Mouse (Mus musculus) T-helper 17 cell (primary cell): ENCODE measurements around the gene Hoxa13.

Experiments
- in situ Hi-C, 2 experiments: fragments of 300-600 bp; cut with MboI, MseI; formaldehyde crosslinking; loops; 1 replicate in 1 of 2; 2 replicates in 1 of 2; pipeline ENCODE4 v1.15.1; 2025; ENCODE audit warnings: high pct_unique_total_duplicates in 2 of 2

Hoxa13 gene

DNA sequence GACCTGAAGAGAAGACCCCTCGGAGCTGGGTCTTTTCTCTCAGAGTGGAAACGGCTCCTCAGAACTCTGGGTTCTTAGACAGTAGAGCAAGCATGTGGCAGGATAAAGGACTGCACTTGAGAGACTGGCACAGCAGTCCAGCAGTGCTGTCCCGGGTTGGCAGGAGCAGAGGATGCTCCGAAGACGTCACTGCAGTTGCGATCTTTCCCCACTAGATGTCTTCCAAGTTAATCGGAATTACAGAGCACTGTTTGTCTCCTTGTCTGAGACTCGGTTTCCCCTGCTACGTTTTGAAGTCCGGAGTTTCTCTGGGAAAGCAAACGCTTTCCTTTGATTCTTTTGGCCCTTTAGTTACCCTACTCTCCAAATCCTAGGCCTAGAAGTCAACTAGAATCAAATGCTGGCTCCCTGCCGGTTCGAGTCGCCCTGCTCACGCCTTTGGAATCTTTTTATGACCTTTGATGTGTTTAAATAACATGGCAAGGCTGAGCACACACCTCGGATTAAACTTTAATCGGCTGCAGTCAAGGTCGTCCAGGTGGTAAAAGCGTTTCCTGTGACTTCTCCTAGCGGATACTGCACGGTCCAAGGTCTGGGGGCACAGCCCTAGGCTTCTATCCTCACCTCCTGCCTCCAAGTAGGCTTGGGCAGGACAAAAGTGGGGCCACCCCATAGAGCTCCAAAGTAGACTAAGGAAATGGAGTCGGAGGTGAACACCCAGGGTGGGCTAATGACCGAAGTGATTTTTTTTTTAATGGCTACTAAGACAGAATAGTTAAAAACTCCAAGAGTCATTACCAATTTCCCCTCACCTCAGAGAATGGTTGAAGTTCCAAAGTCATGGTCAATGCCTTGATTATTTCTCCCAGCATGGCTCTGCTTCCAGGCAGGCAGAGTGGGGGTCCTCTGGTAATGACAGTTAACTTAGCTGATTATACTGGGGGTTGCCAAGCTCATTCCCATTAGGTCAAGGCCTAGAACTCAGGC is 10.1 kb upstream of the Hoxa13 start:
- in situ Hi-C loops: loop anchor here (25.0 kb wide), 2 partner anchors 317 to 567 kb away; no protein-coding TSS in a partner anchor

DNA sequence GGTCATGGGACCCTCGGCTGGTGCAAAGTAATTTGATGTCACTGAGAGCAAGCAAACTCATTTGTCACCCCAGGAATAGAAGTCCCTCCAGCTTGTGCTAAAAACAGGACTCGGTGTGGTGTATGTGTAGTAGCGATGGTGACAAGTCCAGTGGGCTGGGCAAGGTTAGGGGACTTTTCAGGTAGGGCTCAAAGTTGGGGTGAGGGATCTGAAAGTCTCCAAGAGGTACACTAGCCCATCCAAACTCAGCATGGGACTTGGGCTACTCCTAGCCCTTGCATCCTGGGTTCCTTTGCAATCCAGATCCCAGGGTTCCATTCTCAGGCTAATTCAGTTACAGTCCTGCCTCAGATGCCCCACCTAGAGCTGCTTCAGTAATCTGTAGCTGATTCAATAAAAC is 8.1 kb upstream of the Hoxa13 start:
- in situ Hi-C loops: loop anchor here (10.0 to 25.0 kb wide), 3 partner anchors 319 to 656 kb away; no protein-coding TSS in a partner anchor

GRCm38 (mm10) chr6:52268341-52268740 is 7.7 kb upstream of the Hoxa13 start:
- in situ Hi-C loops: loop anchor here (10.0 to 25.0 kb wide), 3 partner anchors 319 to 656 kb away; no protein-coding TSS in a partner anchor

GRCm38 (mm10) chr6:52267691-52268090 is 7.0 kb upstream of the Hoxa13 start:
- in situ Hi-C loops: loop anchor here (10.0 to 25.0 kb wide), 3 partner anchors 320 to 657 kb away; no protein-coding TSS in a partner anchor

DNA sequence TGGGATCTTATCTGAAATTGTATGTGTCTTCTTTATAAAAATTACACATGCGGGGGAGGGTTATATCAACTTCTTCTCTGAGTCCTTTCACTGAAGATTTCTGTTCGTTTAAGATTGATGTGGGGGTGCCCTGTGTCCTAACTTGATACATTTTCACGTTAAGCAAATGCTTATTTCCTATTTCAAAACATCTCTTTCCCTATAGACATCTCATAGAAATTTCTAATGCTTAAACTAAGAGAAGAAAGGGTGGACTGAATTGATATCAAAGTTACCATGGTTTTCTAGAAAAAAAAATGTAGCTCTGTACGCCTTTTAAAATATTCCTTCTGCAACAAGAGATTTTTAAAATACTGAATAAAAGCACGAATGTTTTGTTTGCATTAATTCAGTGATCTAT is 6.5 kb upstream of the Hoxa13 start:
- in situ Hi-C loops: loop anchor here (10.0 to 25.0 kb wide), 3 partner anchors 320 to 658 kb away; no protein-coding TSS in a partner anchor

- in situ Hi-C loops: loop anchor here (10.0 to 25.0 kb wide), 3 partner anchors 321 to 658 kb away; no protein-coding TSS in a partner anchor
Measured at GRCm38 (mm10) chr6:52266666-52266985, 5.9 kb upstream of the Hoxa13 start.

GRCm38 (mm10) chr6:52265913-52266665 is 5.4 kb upstream of the Hoxa13 start:
- in situ Hi-C loops: loop anchor here (10.0 to 25.0 kb wide), 3 partner anchors 321 to 659 kb away; no protein-coding TSS in a partner anchor

- in situ Hi-C loops: loop anchor here (10.0 to 25.0 kb wide), 3 partner anchors 322 to 659 kb away; no protein-coding TSS in a partner anchor
Measured at GRCm38 (mm10) chr6:52265306-52265912, 4.7 kb upstream of the Hoxa13 start.

- in situ Hi-C loops: loop anchor here (5.0 to 25.0 kb wide), 4 partner anchors 43 to 661 kb away; no protein-coding TSS in a partner anchor
Measured at GRCm38 (mm10) chr6:52264106-52264790, 3.6 kb upstream of the Hoxa13 start.

- in situ Hi-C loops: loop anchor here (5.0 to 25.0 kb wide), 4 partner anchors 44 to 662 kb away; no protein-coding TSS in a partner anchor
Measured at GRCm38 (mm10) chr6:52263321-52263585, 2.6 kb upstream of the Hoxa13 start.

DNA sequence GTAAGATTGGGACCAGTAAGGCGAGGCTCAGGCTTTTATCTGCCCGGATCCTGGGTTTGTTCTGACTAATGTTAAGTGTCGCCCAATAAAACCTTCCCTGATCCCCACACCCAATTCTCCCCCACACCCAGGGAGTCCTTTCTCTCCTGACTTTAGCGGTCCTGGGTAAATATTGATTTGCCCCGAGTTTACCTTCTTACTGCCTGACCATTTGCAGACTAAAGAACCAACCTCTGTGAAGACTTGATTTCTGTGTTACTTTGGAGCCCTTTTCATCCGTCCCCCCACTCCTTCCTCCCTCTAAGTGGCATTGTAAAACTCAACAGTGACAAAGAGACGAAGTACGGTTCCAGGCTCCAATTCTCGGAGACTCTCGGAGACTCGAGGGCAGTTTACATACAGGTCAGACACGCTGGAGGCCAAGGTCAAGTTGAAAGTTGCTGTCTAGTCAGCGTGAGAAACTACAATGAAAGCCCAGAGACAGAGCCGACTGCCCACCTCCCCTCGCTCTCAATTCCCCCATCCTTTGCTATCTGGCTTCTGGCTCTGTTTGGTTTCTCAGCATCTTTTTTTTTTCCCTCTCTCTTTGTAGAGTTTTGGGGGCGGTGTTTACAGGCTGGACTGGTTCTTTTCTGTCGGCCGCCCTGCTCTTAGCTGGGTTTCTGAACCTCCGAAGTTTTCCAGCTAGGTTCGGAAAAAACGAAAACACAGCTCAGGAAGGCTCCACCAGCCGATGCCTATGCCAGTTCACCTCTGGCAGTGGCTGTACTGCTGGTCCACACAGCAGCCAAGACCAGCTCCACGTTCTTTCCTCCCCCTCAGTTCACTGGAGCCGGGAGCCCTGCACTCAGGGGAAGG is 2.0 kb upstream of the Hoxa13 start:
- in situ Hi-C loops: loop anchor here (5.0 to 25.0 kb wide), 4 partner anchors 45 to 662 kb away; no protein-coding TSS in a partner anchor

GRCm38 (mm10) chr6:52261751-52262462 is 1.2 kb upstream of the Hoxa13 start:
- in situ Hi-C loops: loop anchor here (5.0 to 25.0 kb wide), 4 partner anchors 45 to 663 kb away; no protein-coding TSS in a partner anchor

DNA sequence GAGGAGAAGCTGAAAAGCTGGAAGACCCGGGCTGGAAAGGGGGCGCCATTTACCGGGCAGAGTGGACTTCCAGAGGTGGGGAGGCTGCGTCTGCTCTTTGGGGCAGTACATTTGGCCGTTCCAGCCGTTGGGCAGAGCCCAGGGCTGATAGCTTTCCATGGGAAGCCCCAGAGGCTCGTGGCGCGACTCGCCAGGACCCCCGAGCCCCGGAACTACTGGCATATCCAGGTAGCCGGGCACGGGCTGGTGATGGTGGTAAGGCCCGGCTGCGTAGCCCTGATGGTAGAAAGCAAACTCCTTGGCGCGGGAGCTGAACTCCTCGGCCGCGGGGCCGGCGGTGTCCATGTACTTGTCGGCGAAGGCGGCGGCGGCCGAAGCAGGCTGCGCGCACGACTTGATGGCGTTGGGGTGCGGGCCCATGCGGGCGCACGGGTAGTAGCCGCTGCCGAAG is 844 bp downstream of the Hoxa13 start:
- in situ Hi-C loops: loop anchor here (5.0 to 25.0 kb wide), 6 partner anchors 47 to 1075 kb away; no protein-coding TSS in a partner anchor

DNA sequence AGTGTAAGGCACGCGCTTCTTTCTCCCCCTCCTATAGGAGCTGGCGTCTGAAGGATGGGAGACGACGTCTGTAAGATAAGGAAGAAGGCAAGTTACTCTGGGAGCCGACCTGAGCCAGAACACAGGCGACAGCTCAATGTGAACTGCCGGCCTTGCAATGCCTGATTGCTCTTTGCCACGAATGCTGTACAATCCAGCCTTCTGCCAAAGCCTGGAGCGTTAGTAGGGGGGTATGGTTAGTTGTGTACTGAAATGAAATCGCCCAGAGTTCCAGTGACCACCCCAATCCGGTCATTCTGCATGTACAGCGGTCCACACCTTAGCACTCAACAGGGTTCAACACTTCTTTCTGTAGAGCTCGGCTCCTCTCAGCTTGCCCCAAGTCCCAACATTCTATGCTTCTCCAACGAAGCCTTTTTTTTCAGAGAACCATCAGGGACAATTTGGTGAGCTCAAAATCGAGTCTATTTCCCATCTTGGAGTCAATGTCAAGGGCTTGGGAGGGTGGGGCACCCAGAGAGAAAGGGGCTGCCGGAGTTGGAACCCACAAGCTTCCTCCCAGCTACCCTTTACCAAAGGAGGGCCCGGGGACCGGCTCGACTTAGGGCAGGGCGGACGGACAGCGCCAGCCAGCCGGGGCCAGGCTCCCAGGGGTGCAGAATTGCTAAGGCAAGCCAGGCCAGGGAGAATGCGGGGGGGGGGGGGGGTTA is 1.4 kb downstream of the Hoxa13 start:
- in situ Hi-C loops: loop anchor here (5.0 to 25.0 kb wide), 4 partner anchors 328 to 1074 kb away; no protein-coding TSS in a partner anchor

DNA sequence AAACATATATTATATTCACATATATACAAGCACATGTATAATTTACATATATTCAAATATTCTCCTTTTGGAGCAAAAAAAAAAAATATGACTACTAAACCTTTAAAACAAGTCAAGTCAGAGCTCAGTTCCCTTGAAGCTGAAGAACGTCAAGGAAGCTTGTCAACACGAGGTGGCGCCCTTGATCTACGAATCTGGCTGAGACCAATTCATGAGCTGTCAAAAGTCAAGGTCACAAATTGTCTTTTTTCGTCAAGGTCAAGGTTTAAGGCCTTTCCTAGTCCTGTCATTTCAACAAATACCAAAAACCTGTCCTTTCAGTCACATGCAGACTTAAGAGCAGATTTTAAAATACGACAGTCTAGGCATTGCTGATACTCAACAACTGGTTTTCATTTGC is 3.7 kb downstream of the Hoxa13 start:
- in situ Hi-C loops: loop anchor here (5.0 to 25.0 kb wide), 4 partner anchors 330 to 1072 kb away; no protein-coding TSS in a partner anchor

DNA sequence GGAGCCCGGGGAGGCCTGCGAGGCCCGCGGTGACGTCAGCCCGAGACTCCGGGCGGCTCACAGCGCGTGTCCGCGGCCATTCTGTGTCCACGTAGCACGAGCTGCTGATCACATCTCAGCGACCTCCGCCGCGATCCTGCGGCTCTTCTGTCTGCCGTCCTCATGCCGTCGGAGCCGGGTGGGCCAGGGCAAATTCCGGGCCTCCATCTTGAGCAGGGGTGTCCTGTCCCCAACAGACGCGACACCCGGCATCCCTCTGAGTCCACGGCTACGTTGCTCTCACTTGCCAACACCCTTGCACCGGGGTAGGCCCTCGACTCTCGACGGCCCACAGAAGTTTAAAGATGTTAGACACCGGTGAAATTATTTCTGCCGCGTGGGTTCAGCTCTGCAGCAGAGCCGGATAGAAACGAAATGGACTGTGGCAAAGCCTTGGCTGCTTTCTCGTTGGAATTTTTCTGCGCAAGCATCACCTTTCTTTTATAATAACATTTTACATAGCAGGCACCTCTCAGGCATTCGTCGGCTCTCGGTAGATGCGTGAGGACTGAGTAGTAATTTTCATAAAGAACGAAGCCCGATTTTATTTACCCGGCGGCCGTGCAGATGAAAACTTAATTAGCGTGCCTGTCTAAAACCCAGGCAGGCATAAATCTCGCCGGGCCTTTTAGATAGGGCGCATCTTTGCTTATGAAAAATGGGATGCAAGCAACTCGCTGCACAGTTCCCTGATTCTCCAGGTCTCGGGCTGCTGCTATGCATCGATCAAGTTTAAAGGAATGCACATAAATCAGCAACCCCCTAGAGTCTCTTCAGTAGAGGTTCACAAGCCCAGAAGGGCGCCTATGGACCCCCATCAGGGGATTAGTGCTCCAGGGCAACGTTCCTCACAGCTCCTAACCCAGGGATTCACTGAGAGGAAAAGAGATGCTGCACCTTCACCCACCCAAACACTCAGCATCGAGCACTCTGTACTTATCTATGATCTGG is 6.9 kb downstream of the Hoxa13 start:
- in situ Hi-C loops: loop anchor here (5.0 to 25.0 kb wide), 4 partner anchors 333 to 1069 kb away; no protein-coding TSS in a partner anchor
